Mouse (Mus musculus) G1E (cell line): ENCODE data around the gene Stxbp4.

Source experiments
- CTCF ChIP-seq: IDR thresholded peaks from 2 replicates; pipeline ENCODE4 v1.5.1; 2012; ENCODE audit warnings: low read depth, low read length, inconsistent platforms, mixed read lengths
- GATA1 ChIP-seq: IDR thresholded peaks from 2 replicates; pipeline ENCODE4 v1.6.1; 2012; ENCODE audit warnings: borderline replicate concordance, low read length, inconsistent platforms, mixed read lengths

GRCm38 (mm10) chr11:90585754-90586153, 52.1 kb downstream of the Stxbp4 start:
- no peak for TF ChIP-seq CTCF
- no peak for TF ChIP-seq GATA1
